Mouse (Mus musculus) lung, adult 2 months (tissue): Measurements from ENCODE around the gene Zfp266.

ENCODE experiments used
- CTCF ChIP-seq: fragments of 200-500 bp; IDR thresholded peaks from 2 replicates; pipeline ENCODE4 v1.5.1; 2011; ENCODE audit warnings: mild to moderate bottlenecking, low read length, control low read depth; ENCODE audit not compliant: insufficient read depth
- POLR2A ChIP-seq: fragments of 200-500 bp; IDR thresholded peaks from 2 replicates; pipeline ENCODE4 v1.6.1; 2011; ENCODE audit warnings: low read depth, mild to moderate bottlenecking, control low read depth, low read length, borderline replicate concordance; ENCODE audit errors: extremely low read depth

- TF ChIP-seq POLR2A: no peak
- TF ChIP-seq CTCF: no peak
Observed at GRCm38 (mm10) chr9:20514016-20514415, 7.2 kb downstream of the Zfp266 start.
